Mouse (Mus musculus) forebrain, embryonic 14.5 days (tissue): Measurements from ENCODE around the gene Gfra1. TPM values are rescaled to one million over a fixed set of nuclear protein-coding genes. Genes with fewer than 3 reads are reported as not detected.
A peak's percentile ranks its signal among the peaks of the same experiment; 100 is the strongest.

Experiments
- ATAC-seq: fragments of 200-750 bp; cut with Nextera tagmentation; 2 replicates; pipeline ENCODE4 v1.8.0; 2017; ENCODE audit warnings: mild to moderate bottlenecking, moderate library complexity
- DNase-seq: peaks from one replicate; pipeline ENCODE4 v3.0.0-alpha.2; 2015; ENCODE audit warnings: low spot score
- H3K27ac ChIP-seq: fragments of 300-500 bp; sonication (generic); 2 replicates; pipeline ENCODE4 v1.5.1; 2014; ENCODE audit warnings: low read depth, mild to moderate bottlenecking, control low read depth, low read length, moderate library complexity
- H3K27me3 ChIP-seq: fragments of 300-500 bp; sonication (generic); replicated peaks from 2 replicates; pipeline ENCODE4 v1.6.1; 2014; ENCODE audit warnings: low read length, control low read depth, mixed read lengths; ENCODE audit not compliant: control insufficient read depth, insufficient read depth
- H3K36me3 ChIP-seq: fragments of 300-500 bp; sonication (generic); 2 replicates; pipeline ENCODE4 v1.6.1; 2014; ENCODE audit warnings: low read length, control low read depth; ENCODE audit not compliant: control insufficient read depth, insufficient read depth
- H3K4me1 ChIP-seq: fragments of 300-500 bp; sonication (generic); 2 replicates; pipeline ENCODE4 v1.6.1; 2014; ENCODE audit warnings: antibody characterized with exemption, low read length, control low read depth; ENCODE audit not compliant: control insufficient read depth, insufficient read depth
- H3K4me2 ChIP-seq: fragments of 300-500 bp; sonication (generic); 2 replicates; pipeline ENCODE4 v1.6.1; 2014; ENCODE audit warnings: mild to moderate bottlenecking, control low read depth, low read length
- H3K4me3 ChIP-seq: fragments of 300-500 bp; sonication (generic); 2 replicates; pipeline ENCODE4 v1.5.1; 2014; ENCODE audit warnings: low read depth, low read length, control low read depth
- H3K9ac ChIP-seq: fragments of 300-500 bp; sonication (generic); 2 replicates; pipeline ENCODE4 v1.6.1; 2014; ENCODE audit warnings: mild to moderate bottlenecking, low read length, control low read depth, moderate library complexity
- H3K9me3 ChIP-seq: fragments of 300-500 bp; sonication (generic); replicated peaks from 2 replicates; pipeline ENCODE4 v1.6.1; 2016; ENCODE audit warnings: low read length, control low read depth, mixed read lengths; ENCODE audit not compliant: control insufficient read depth
- WGBS: fragments of 180-500 bp; shearing (Covaris S2); extraction: QIAGEN DNeasy Blood & Tissue Kit; methylation state at CpG from one replicate; pipeline ENCODE4 v1.1.7; 2014; 5-methylcytosine and 5-hydroxymethylcytosine counted together
- polyA plus RNA-seq: library from polyadenylated mRNA; unstranded; fragments of >200 nt; fragmentation: Nextera tagmentation; extraction: Ambion mirVana; gene quantifications from 2 replicates; pipeline ENCODE4 v1.2.1, GENCODE M21; 2014

Gfra1 gene
- polyA plus RNA-seq, 1 experiment from 2014 or later: 11.6 TPM

GRCm38 (mm10) chr19:58190947-58191346 lies 264.8 kb downstream of the Gfra1 start:
- H3K27me3 ChIP-seq: no peaks in the 10 kb centered on the region
- 87% methylated on average over 2 of the region's 2 CpGs for WGBS
- H3K36me3 ChIP-seq: no peaks in the 10 kb centered on the region
- DNase-seq (no peak), ATAC-seq (no peak)
- H3K4me1 ChIP-seq: no peaks in the 10 kb centered on the region
- H3K9ac ChIP-seq: no peak overlapping the region
- H3K27ac ChIP-seq: no peak overlapping the region
- H3K4me3 ChIP-seq: no peak overlapping the region
- H3K4me2 ChIP-seq: no peak overlapping the region
- no peaks in the 10 kb centered on the region for H3K9me3 ChIP-seq

DNA sequence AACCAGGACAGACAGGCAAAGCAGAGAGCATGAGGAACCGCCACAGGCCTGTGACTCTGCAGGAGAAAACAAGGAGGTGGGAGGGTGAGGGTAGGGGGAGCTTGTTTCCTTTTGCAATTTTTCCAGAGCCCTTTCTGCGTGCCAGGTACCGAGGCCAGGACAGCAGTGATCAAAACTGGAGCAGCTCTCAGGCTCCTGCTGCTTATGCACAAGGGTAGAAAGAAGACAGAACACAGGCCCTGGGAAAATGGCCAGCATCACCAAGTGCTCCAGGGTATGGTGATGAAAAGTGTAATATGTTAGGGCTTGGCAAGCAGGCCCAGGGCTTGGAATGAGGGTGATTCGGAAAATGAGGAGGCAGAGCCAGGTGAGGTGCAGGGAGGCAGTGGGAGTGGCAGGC lies 269.2 kb downstream of the Gfra1 start:
- no peaks in the 10 kb centered on the region for H3K27me3 ChIP-seq
- ATAC-seq: no peak; the same call in 1 of the 2 replicates
- DNase-seq: peak; percentile 58
- H3K27ac ChIP-seq: no peak overlapping the region
- WGBS: 32% methylated on average over 4 of the region's 4 CpGs
- no peaks in the 10 kb centered on the region for H3K4me1 ChIP-seq
- H3K9ac ChIP-seq: no peak overlapping the region
- H3K4me3 ChIP-seq: no peak overlapping the region
- H3K4me2 ChIP-seq: no peak overlapping the region
- no peaks in the 10 kb centered on the region for H3K36me3 ChIP-seq
- H3K9me3 ChIP-seq: no peaks in the 10 kb centered on the region

Other genes starting within 250 kb of the Gfra1 start
- not detected in 2 replicates for gene Ccdc172, start 56.1 kb upstream of the Gfra1 start, polyA plus RNA-seq
- 0.46 and 0.64 TPM in 2 replicates for gene Pnlip, start 196.6 kb upstream of the Gfra1 start, polyA plus RNA-seq